Mouse (Mus musculus) G1E (cell line): ENCODE measurements around the gene Cyp2s1. TPM values are rescaled to one million over a fixed set of nuclear protein-coding genes. Genes with fewer than 3 reads are reported as not detected.

ENCODE experiments used
- ATAC-seq: 2 replicates; pipeline ENCODE4 v1.8.0; 2016; ENCODE audit warnings: mild to moderate bottlenecking; ENCODE audit not compliant: insufficient number of reproducible peaks, poor library complexity, low FRiP score, severe bottlenecking; ENCODE audit errors: extremely low read depth
- DNase-seq: peaks from one replicate; pipeline ENCODE4 v3.0.0; 2012; ENCODE audit warnings: low spot score
- H3K27me3 ChIP-seq: 2 replicates; pipeline ENCODE4 v1.6.1; 2012; ENCODE audit warnings: mild to moderate bottlenecking, low read length, inconsistent platforms; ENCODE audit not compliant: insufficient read depth
- H3K36me3 ChIP-seq: replicated peaks from 2 replicates; pipeline ENCODE3; 2012; ENCODE audit warnings: mild to moderate bottlenecking, inconsistent platforms
- H3K4me1 ChIP-seq: 2 replicates; pipeline ENCODE4 v1.6.1; 2012; ENCODE audit warnings: low read depth, low read length, inconsistent platforms, mixed read lengths; ENCODE audit not compliant: insufficient read depth
- H3K4me3 ChIP-seq: 2 replicates; pipeline ENCODE4 v1.5.1; 2012; ENCODE audit warnings: low read depth, mild to moderate bottlenecking, inconsistent platforms, low read length, moderate library complexity, mixed read lengths
- H3K9me3 ChIP-seq: replicated peaks from 2 replicates; pipeline ENCODE4 v1.6.1; 2012; ENCODE audit warnings: inconsistent platforms
- CTCF ChIP-seq: IDR thresholded peaks from 2 replicates; pipeline ENCODE4 v1.5.1; 2012; ENCODE audit warnings: low read depth, low read length, inconsistent platforms, mixed read lengths
- GATA1 ChIP-seq: IDR thresholded peaks from 2 replicates; pipeline ENCODE4 v1.6.1; 2012; ENCODE audit warnings: borderline replicate concordance, low read length, inconsistent platforms, mixed read lengths
- GATA2 ChIP-seq: IDR thresholded peaks from 2 replicates; pipeline ENCODE4 v1.6.1; 2012; ENCODE audit warnings: low read depth, low read length, inconsistent platforms, borderline replicate concordance
- POLR2AphosphoS5 ChIP-seq: IDR thresholded peaks from 2 replicates; pipeline ENCODE4 v1.6.1; 2012; ENCODE audit warnings: low read depth, low read length, inconsistent platforms; ENCODE audit not compliant: insufficient replicate concordance
- TAL1 ChIP-seq: conservative IDR thresholded peaks from 2 replicates; pipeline ENCODE4 v1.6.1; 2012; ENCODE audit warnings: low read depth, low read length, inconsistent platforms, mixed read lengths
- polyA plus RNA-seq: library from polyadenylated mRNA; stranded (reverse); fragments of >175 nt; gene quantifications from 2 replicates; pipeline ENCODE4 v1.2.3, GENCODE M21; 2012
- total RNA-seq, 2 experiments: library from RNA; stranded (forward) in 1 of 2; stranded (reverse) in 1 of 2; fragments of 200-1000 nt in 1 of 2; fragments of >200 nt in 1 of 2; fragmentation: Nextera tagmentation in 1 of 2; gene quantifications; 2 replicates each; pipeline ENCODE4 v1.2.3; 2014 to 2017

Cyp2s1 gene
- total RNA-seq (2014; fragmentation: Nextera tagmentation) (not detected in 2 replicates), total RNA-seq (2017) (0.06 and 0.11 TPM in 2 replicates), polyA plus RNA-seq (not detected in 2 replicates)

- TF ChIP-seq GATA2 (no peak), TAL1 (no peak), CTCF (no peak), GATA1 (no peak), POLR2AphosphoS5 (no peak)
- H3K4me3 ChIP-seq: no peak within 1 kb of the TSS; the same call in 1 of the 2 replicates
- DNase-seq: no peak
Measured at GRCm38 (mm10) chr7:25816241-25816919, at the start of gene Cyp2s1. Cyp2s1 (minus strand) TSS chr7:25816913.

GRCm38 (mm10) chr7:25864861-25865260, 48.1 kb upstream of the Cyp2s1 start:
- peaks cover 7% of the 10 kb centered on the region for H3K9me3 ChIP-seq
- TF ChIP-seq GATA2 (no peak), TAL1 (no peak), GATA1 (no peak), POLR2AphosphoS5 (no peak), CTCF (no peak)
- no peak for ATAC-seq
- no peaks in the 10 kb centered on the region for H3K27me3 ChIP-seq
- no peak for DNase-seq
- no peak overlapping the region for H3K4me3 ChIP-seq
- no peaks in the 10 kb centered on the region for H3K36me3 ChIP-seq
- H3K4me1 ChIP-seq: no peaks in the 10 kb centered on the region

More at GRCm38 (mm10) chr7:25816241-25816919, at the start of gene Cyp2s1:
- H3K4me1 ChIP-seq: no peaks in the 10 kb centered on the region
- ATAC-seq: no peak
- H3K27me3 ChIP-seq: peaks cover 17% of the 10 kb centered on the region
- H3K9me3 ChIP-seq: no peaks in the 10 kb centered on the region
- no peaks in the 10 kb centered on the region for H3K36me3 ChIP-seq

GRCm38 (mm10) chr7:25863756-25864155, 47.0 kb upstream of the Cyp2s1 start:
- Histone ChIP-seq H3K9me3 (peaks cover 7% of the 10 kb centered on the region), H3K27me3 (no peaks in the 10 kb centered on the region), H3K4me3 (no peak overlapping the region), H3K4me1 (no peaks in the 10 kb centered on the region), H3K36me3 (no peaks in the 10 kb centered on the region)
- DNase-seq (no peak), ATAC-seq (no peak)
- no peak for TF ChIP-seq TAL1
- no peak for TF ChIP-seq GATA1
- no peak for TF ChIP-seq CTCF
- TF ChIP-seq POLR2AphosphoS5: no peak
- TF ChIP-seq GATA2: no peak

DNA sequence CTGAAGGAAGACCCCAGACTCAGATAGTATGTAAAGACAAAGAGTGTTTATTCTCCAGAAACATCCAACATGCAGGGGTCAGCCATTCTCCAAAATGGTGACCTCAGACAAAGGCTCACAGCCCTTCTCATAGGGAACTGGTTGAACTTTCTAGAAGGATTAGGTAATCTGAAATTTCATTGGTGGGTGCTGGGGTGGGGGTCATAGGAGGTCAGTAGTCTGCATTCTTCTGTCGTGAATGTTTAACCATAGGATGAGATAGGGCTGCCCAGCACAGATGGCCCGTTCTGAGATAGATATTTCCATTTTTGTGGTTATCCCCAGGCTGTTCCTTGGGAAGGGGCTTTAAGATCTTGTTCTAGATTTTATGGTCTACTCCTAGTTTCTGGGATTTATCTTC, 45.7 kb upstream of the Cyp2s1 start:
- Histone ChIP-seq H3K4me1 (no peaks in the 10 kb centered on the region), H3K27me3 (no peaks in the 10 kb centered on the region), H3K36me3 (no peaks in the 10 kb centered on the region), H3K9me3 (no peaks in the 10 kb centered on the region), H3K4me3 (no peak overlapping the region)
- ATAC-seq: no peak
- TF ChIP-seq POLR2AphosphoS5: no peak
- DNase-seq: no peak

- no peaks in the 10 kb centered on the region for H3K9me3 ChIP-seq
- ATAC-seq (no peak), DNase-seq (no peak)
- H3K36me3 ChIP-seq: no peaks in the 10 kb centered on the region
- TF ChIP-seq GATA1: no peak
- no peak for TF ChIP-seq TAL1
- no peak overlapping the region for H3K4me3 ChIP-seq
- no peaks in the 10 kb centered on the region for H3K4me1 ChIP-seq
- no peaks in the 10 kb centered on the region for H3K27me3 ChIP-seq
Measured at GRCm38 (mm10) chr7:25859962-25860870, 43.5 kb upstream of the Cyp2s1 start.

- no peak overlapping the region for H3K4me3 ChIP-seq
- no peaks in the 10 kb centered on the region for H3K27me3 ChIP-seq
- H3K36me3 ChIP-seq: no peaks in the 10 kb centered on the region
- H3K4me1 ChIP-seq: no peaks in the 10 kb centered on the region
- TF ChIP-seq TAL1: no peak
- TF ChIP-seq GATA2: no peak
- peak; percentile 73 for TF ChIP-seq CTCF
- no peak for TF ChIP-seq GATA1
- no peak for TF ChIP-seq POLR2AphosphoS5
- ATAC-seq (no peak), DNase-seq (peak; percentile 5)
- H3K9me3 ChIP-seq: no peaks in the 10 kb centered on the region
Measured at GRCm38 (mm10) chr7:25855082-25855481, 38.4 kb upstream of the Cyp2s1 start.
